Mouse (Mus musculus): ENCODE data around the gene Yeats4. TPM values are rescaled to one million over a fixed set of nuclear protein-coding genes. Genes with fewer than 3 reads are reported as not detected.

Yeats4 gene
- total RNA-seq, 2 experiments from 2014 or later, result 44.1 to 46.6 TPM

- DNase-seq (ENCODE audit: low spot score in 2 of 2), result no peak
These were observed 20.7 kb downstream of the Yeats4 start for GRCm38 (mm10) chr10:117203558-117203981.

- DNase-seq (ENCODE audit: low spot score in 2 of 2), result no peak
These were observed 21.2 kb downstream of the Yeats4 start for GRCm38 (mm10) chr10:117202981-117203557.

DNA sequence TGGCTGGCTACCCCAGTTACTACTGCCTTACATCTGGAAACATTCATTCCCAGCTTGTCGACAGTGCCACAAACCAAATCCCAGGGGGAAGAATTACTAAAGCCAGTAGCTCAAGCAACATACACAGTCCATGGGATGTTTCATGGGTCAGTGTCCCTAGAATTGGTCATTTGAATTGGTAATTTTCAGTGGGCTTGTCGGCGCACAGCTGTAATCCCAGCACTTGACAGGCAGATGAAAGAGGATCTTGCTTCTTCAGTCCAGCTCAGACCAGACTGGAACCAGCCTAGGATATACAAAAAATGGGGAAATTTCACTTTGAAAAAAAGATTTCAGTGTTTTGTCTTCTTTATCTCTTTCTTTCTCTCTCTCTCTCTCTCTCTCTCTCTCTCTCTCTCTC is 24.6 kb downstream of the Yeats4 start:
- DNase-seq (ENCODE audit: low spot score in 2 of 2), result no peak

GRCm38 (mm10) chr10:117196696-117197095 is 27.6 kb downstream of the Yeats4 start:
- no peak for DNase-seq (ENCODE audit: low spot score in 2 of 2)

DNA sequence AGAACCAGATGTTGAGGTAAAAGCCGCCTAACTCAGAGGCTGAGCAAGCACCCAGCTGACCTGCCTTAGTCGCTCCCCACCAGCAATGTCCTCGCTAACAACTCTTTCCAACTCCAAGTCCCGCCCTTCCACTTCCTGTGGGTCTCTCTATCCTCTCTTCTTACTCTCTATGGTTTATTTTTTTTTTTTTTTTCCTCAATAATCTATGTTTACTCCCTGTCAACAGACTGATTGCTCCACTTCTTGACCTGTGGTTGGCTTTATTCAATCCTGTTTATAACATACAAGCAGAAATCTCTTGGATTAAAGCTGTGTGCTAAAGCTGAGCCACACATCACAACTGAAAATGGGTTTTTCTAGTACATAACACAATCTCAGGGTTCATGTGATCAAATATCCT is 28.6 kb downstream of the Yeats4 start:
- DNase-seq (ENCODE audit: low spot score in 2 of 2), result no peak

GRCm38 (mm10) chr10:117195005-117195404 is 29.3 kb downstream of the Yeats4 start:
- DNase-seq (ENCODE audit: low spot score in 2 of 2), result no peak

GRCm38 (mm10) chr10:117193364-117193763 is 30.9 kb downstream of the Yeats4 start:
- no peak for DNase-seq (ENCODE audit: low spot score in 2 of 2)

DNA sequence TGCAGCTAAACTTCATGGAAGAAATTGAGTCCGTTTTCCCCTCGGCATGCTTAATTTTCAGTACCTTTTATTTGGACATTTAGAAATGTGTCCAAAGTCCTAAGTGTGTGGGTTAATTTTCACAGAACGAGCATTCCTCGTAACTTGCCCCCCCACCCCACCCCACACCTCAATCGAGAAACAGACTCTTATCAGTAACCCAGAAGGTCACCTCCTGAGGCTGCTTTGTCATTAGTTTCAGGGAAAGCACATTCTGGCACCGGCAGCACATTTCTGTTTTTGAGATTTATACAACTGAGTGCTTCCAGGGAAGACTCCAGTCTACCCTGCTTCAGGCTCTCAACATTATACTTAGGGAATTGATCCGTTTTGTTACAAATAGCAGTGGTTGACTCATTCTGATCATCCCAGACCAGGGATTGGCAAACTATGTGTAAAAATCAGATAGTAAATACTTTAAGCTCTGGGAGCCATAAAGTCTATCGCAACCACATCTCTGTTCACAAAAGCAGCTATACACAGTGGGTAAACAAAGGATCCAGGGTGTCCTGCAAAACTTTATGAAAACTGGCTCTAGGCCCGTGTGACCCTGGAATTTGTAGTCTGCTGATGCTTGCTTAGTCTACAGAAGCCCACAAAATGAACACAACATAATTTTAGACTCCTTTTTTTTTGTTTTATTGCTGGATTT is 38.8 kb downstream of the Yeats4 start:
- no peak for DNase-seq (ENCODE audit: low spot score in 2 of 2)

DNA sequence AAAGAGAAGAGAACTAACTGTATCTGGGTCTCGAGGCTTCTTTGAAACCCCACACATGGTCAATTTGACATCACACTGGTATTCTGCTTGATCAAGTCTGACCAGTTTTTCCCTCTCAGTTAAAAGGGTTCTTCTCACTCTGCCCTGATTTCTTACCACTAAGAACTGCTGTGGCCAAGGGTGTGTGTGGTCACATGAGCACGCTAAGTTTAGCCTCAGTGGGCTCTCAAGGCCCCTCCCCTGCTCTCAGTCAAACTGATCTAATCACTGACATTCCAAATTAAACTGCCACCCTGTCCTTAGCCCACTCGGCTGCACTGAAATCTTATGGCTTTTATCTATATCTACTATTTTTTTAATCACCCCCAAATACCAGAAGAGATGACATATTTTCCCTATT is 43.2 kb downstream of the Yeats4 start:
- no peak for DNase-seq (ENCODE audit: low spot score in 2 of 2)

DNA sequence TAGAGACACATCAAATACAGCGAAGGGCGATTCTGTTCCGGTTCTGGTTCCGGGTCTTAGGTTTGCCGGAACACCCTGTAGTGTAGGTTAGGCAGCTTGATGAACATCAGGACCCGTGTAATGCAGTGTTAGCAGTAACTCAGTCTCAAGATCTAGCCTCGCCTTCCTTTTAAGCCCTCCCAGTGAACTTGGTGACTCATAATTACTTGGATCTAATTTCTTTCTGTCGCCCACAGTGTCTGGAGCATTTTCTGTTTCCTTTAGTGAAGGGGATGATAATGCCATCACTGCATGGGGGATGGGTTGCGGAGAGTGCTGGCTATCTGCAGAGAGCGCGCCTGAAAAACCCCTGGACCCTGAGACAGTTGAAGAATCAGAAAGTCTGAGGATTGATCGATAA is 49.7 kb downstream of the Yeats4 start:
- no peak for DNase-seq (ENCODE audit: low spot score in 2 of 2)

DNA sequence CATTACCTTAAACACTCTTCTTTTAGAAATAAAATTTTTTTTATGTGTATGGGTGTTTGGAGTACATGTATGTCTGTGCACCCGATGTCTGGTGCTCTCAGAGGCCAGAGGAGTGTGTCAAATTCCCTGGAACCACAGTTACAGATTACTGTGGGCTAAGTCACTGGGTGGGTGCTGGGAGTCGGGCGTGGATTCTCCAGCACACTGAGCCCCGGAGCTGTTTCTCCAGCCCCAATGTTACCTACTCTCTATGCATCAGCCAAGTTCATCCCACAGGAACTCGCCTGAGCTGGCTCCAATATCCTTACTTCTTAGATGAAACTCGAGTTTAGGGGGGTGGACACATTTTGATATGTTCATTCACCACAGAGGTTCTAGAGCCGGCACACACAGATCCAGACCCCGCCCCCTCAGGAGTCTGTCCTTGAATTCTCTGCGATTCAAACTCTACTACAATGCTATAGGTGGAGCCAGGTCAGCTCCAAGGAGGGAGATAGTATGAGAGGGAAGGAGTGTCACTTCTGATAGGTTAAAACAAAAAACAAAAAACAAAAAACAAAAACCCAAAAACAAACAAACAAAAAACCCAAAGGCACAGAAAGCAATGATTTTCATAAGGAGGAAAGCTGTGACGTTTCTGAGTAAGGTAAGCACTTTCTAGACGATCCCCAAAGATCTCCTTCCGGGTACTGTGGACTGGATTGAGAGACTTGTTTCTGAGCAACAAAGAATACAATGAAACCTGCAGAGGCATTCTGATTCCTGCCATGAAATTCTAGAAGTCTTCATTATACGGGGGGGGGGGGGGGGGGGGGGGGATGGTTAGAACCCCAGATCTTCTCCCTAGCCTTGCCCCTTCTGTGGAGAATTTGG is 50.5 kb downstream of the Yeats4 start:
- no peak for DNase-seq (ENCODE audit: low spot score in 2 of 2)

GRCm38 (mm10) chr10:117173111-117173510 is 51.2 kb downstream of the Yeats4 start:
- no peak for DNase-seq (ENCODE audit: low spot score in 2 of 2)

- no peak for DNase-seq (ENCODE audit: low spot score in 2 of 2)
These were observed 52.2 kb downstream of the Yeats4 start for GRCm38 (mm10) chr10:117172069-117172468.

DNA sequence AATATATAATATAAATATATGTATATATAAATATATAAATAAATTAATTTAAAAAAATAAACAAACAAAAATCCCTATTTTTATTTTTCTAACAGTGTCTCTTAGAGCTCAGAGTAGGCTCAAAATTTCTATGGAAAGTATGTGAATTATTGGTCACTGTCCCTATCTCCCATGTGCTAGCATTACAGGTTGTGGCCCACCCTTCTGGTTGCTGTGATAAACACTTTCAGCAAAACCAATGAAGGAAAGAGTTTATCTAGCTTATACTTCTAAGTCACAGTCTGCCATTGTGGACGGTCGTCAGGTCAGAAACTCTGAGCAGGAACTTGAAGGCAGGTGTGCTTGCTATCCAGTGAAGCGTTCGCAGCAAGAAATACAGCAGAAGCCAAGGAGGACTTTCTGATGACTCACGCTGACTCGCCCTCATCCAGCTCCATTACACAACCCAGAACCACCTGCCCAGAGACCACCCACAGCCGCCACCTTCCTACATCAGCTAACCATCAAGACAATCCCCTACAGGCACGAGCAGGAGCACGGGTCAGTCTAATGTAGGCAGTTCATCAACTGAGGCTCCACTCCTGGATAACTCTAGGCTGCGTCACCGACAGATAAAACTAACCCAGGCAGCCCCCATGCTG is 57.4 kb downstream of the Yeats4 start:
- DNase-seq (ENCODE audit: low spot score in 2 of 2), result no peak

Other genes starting within 250 kb of the Yeats4 start
- 1 to 10 TPM; 2.2 to 2.3 TPM for gene Best3, start 238.2 kb downstream of the Yeats4 start, total RNA-seq (2021)
- under 1 TPM in 1 of 2 experiments, not detected in 1; 0.30 TPM for gene Lrrc10, start 179.2 kb downstream of the Yeats4 start, total RNA-seq (2021)
- 100 to 1,000 TPM; 203 to 205 TPM for gene Cct2, start 160.7 kb downstream of the Yeats4 start, total RNA-seq (2021)
- gene Frs2, start 76.0 kb downstream of the Yeats4 start, total RNA-seq (2021), result 10 to 100 TPM; 28.0 to 30.0 TPM
- not detected for gene 9530003J23Rik, start 14.2 kb upstream of the Yeats4 start, total RNA-seq (2021)
- 1 to 10 TPM; 7.3 to 7.9 TPM for gene Lyz2, start 57.8 kb upstream of the Yeats4 start, total RNA-seq (2021)
- under 1 TPM; 0.72 to 0.88 TPM for gene Lyz1, start 68.4 kb upstream of the Yeats4 start, total RNA-seq (2021)
- 100 to 1,000 TPM; 107 to 114 TPM for gene Cpsf6, start 155.5 kb upstream of the Yeats4 start, total RNA-seq (2021)

All from layer of hippocampus, postnatal 14 days (tissue).